Mouse (Mus musculus): ENCODE measurements at regions not wholly inside any gene's neighbourhood (a gene's known extent, or its start where the extent isn't known, plus 50 kb on each side); places are given as distances from the start of the nearest gene placed in this dataset.

DNA sequence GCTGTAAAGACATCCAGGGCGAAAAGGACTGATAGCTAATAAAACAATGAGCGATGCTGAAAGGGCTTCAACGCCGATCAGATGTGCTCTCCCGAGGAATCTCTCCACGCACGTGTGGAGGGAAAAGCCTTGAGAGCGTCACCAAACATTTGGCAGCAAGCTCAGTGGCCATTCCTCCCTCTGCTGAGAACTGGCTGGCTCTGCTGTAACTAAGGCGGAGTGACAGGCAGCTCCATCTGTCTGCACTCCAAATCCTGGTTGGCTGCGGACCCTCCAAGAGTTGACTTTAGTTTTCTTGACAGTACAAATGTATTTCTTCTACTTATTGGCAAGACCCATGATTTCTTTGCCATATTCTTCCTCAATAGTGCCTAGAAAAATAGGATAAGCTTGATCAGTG lies 68.5 kb upstream of the Cxcl12 start:
- Histone ChIP-seq H3K4me3 (no peak overlapping the region), H3K27ac (no peak overlapping the region)
- intact Hi-C loops (cut with DNase I) = no loop called here
- TF ChIP-seq CTCF (IDR thresholded peaks at IDR 0.05) = no peak
- DNase-seq (ENCODE audit: extremely low spot score in 1 of 2, low spot score in 2 of 2) = no peak

DNA sequence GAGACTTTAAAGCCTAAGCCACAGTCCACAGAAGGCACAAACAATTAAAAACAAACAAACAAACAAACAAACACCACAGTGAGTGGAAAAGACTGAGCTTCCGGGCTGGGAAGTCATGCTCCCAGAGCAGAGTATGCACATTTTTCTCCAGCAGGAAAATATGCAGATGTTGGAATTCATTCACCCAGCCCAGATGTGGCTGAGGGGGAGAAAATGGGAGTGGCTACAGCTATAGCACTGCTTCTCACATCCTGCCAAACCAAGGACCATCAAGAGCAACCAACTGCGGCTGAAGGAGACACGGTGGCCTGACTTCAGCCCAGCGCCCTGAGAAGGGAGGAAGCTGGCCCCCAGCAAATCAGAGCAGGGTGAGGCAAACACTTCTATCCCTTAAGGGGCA lies 65.6 kb upstream of the Cxcl12 start:
- H3K4me3 ChIP-seq = no peak overlapping the region
- DNase-seq (ENCODE audit: extremely low spot score in 1 of 2, low spot score in 2 of 2) = no peak
- TF ChIP-seq CTCF (IDR thresholded peaks at IDR 0.05) = no peak
- no peak overlapping the region for H3K27ac ChIP-seq
- intact Hi-C loops (cut with DNase I) = no loop called here

DNA sequence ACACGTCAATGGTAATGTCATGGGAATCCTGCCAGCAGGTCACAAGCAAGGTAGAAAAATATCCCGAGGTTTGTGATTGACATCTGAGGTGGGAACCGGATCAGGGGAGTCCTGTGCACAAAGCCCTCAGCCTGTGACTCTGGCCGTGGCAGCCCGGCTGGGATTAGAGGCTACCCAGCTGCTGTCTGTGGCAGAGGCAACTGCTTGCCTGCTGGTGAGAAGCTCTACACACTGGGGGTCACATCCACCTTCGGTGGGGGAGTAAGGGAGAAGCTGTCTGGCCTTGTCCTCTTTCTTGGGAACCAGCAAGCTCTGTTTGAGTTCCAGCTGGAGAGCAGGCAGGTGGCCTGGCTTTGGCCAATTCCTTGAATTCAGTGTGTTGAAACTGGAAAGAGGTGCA lies 64.3 kb upstream of the Cxcl12 start:
- no peak for DNase-seq (ENCODE audit: extremely low spot score in 1 of 2, low spot score in 2 of 2)
- H3K27ac ChIP-seq = no peak overlapping the region

DNA sequence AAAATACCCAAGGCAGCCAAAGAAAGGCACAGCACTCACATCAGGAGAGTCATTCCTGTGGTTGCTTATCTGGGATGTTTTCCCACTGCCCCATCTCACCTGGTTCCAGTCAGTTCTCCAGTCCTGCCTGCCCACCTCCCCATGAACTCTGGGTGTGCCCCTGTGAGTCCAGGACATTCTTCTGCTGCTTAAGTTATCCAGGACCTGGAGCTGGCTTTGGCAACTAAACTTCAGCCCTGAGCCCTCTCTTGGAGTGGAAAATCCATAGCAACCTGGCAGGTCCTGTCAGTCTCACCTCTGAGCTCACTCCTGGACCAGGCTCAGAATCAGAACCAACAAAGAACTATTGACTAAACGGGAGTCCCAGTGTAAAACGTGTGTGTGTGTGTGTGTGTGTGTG lies 63.9 kb upstream of the Cxcl12 start:
- Histone ChIP-seq H3K4me3 (no peak overlapping the region), H3K27ac (no peak overlapping the region)
- no peak for TF ChIP-seq CTCF (IDR thresholded peaks at IDR 0.05)

More for the DNA sequence above, 64.3 kb upstream of the Cxcl12 start:
- no peak for TF ChIP-seq CTCF (IDR thresholded peaks at IDR 0.05)
- intact Hi-C loops (cut with DNase I) = no loop called here
- no peak overlapping the region for H3K4me3 ChIP-seq

DNA sequence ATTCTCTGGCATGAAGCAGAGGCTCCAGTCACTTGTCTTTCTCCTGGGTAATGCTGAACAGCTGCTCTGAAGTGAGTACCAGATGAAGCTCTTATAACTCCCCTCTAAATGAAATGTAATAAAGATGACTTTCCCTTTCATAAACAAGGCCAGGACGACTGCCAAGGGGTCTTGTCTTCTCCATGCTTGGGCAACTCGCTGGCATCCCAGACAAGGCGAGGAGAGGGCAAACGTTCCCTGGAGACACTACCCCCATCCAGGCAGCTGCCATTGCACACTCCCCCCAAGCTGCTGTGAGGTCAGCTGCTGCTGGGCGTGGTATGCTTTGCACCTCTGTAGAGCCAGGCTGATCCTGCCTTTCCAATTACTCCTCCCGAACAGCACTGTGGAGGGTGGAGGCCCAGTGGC lies 63.1 kb upstream of the Cxcl12 start:
- no peak overlapping the region for H3K4me3 ChIP-seq
- no peak for TF ChIP-seq CTCF (IDR thresholded peaks at IDR 0.05)
- DNase-seq (ENCODE audit: extremely low spot score in 1 of 2, low spot score in 2 of 2) = no peak
- no peak overlapping the region for H3K27ac ChIP-seq
- intact Hi-C loops (cut with DNase I) = no loop called here

More for the DNA sequence above, 63.9 kb upstream of the Cxcl12 start:
- intact Hi-C loops (cut with DNase I) = no loop called here
- DNase-seq (ENCODE audit: extremely low spot score in 1 of 2, low spot score in 2 of 2) = no peak

DNA sequence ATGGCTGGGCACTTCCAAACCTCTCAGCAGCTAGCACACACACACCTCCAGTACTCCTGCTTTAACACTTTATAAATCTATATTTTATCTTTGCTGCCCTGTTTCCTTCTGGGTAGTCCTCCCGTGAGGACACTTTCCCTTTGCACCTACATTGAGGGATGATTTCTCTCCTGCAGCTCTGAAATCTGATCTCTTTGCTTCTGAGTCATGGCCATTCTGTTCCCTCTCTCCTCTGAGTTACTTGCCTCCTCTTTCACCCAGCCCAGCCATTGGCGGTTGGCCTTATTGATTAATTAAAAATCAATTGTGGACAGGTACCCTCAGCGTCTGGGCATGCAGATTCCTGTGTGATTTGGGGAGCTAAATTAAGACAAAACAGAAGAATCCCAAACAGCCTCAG lies 58.0 kb upstream of the Cxcl12 start:
- no peak for DNase-seq (ENCODE audit: extremely low spot score in 1 of 2, low spot score in 2 of 2)
- intact Hi-C loops (cut with DNase I) = no loop called here

DNA sequence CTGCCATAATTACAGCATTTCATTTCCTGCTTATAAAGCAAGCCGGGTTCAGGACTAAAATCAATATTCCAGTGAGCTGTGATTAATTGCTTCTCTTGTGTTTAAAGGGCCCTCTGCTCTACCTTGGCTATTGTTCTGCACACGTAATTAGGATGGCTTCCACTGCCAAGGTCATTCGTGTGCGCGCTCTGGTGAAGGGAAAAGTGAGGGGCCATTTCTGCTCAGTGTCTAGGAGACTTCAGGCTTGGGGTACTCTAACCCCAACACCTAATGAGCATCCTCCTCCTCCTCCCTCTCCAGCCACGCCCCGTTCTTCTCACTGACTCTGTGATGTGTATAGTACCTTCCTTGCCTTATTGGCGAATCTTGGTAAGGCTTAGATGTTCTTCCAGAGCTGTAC lies 53.5 kb upstream of the Cxcl12 start:
- no peak overlapping the region for H3K27ac ChIP-seq
- intact Hi-C loops (cut with DNase I) = no loop called here
- no peak for TF ChIP-seq CTCF (IDR thresholded peaks at IDR 0.05)

More for the DNA sequence above, 58.0 kb upstream of the Cxcl12 start:
- Histone ChIP-seq H3K27ac (no peak overlapping the region), H3K4me3 (no peak overlapping the region)
- no peak for TF ChIP-seq CTCF (IDR thresholded peaks at IDR 0.05)

DNA sequence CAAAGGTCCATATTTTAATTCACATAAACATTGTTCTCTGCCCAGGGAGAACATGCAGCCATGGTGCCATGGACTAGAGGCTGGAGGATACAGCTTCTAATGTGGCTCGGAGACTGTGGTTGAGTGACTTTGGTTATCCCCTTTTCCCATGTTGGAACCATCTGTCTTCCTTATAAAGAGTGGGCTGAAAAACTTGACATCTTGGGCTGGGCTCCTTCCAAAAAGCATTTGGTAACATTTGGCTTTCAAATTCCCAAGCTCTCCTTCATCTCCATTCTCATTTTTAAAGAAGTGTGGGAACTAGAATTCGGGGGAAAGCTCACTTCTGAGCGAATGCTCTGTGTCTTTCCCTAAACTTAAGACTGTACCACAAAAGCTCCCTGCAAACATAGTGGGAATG lies 50.3 kb upstream of the Cxcl12 start:
- Histone ChIP-seq H3K27ac (no peak overlapping the region), H3K4me3 (no peak overlapping the region)
- DNase-seq (ENCODE audit: extremely low spot score in 1 of 2, low spot score in 2 of 2) = no peak
- no peak for TF ChIP-seq CTCF (IDR thresholded peaks at IDR 0.05)
- intact Hi-C loops (cut with DNase I) = no loop called here

More for the DNA sequence above, 53.5 kb upstream of the Cxcl12 start:
- no peak overlapping the region for H3K4me3 ChIP-seq
- no peak for DNase-seq (ENCODE audit: extremely low spot score in 1 of 2, low spot score in 2 of 2)
